Mouse (Mus musculus) cerebellum, adult (tissue): ENCODE measurements around the gene Rpl14.

Experiments
- ATAC-seq: cut with Nextera tagmentation; 2 replicates; pipeline ENCODE4 v1.9.2; 2017; ENCODE audit warnings: mild to moderate bottlenecking, moderate library complexity, mixed read lengths; ENCODE audit not compliant: insufficient number of reproducible peaks, low FRiP score, low TSS enrichment

Gene Rpl14

GRCm38 (mm10) chr9:120602839-120603511 lies 31.7 kb downstream of the Rpl14 start:
- peak; percentile 90 for ATAC-seq

GRCm38 (mm10) chr9:120603512-120603908 lies 32.3 kb downstream of the Rpl14 start:
- no peak for ATAC-seq

GRCm38 (mm10) chr9:120603956-120604355 lies 32.7 kb downstream of the Rpl14 start:
- no peak for ATAC-seq

- no peak; the same call in 1 of the 2 replicates for ATAC-seq
Measured at GRCm38 (mm10) chr9:120611055-120611454, 39.8 kb downstream of the Rpl14 start.

- ATAC-seq: no peak
Measured at GRCm38 (mm10) chr9:120614059-120614458, 42.8 kb downstream of the Rpl14 start.

- no peak for ATAC-seq
Measured at GRCm38 (mm10) chr9:120618101-120618500, 46.9 kb downstream of the Rpl14 start.

GRCm38 (mm10) chr9:120619347-120619708 lies 48.1 kb downstream of the Rpl14 start:
- peak; percentile 36; the same call in 1 of the 2 replicates for ATAC-seq

- peak; percentile 58; the same call in 1 of the 2 replicates for ATAC-seq
Measured at GRCm38 (mm10) chr9:120619709-120620408, 48.6 kb downstream of the Rpl14 start.

- ATAC-seq: no peak
Measured at GRCm38 (mm10) chr9:120620409-120620745, 49.1 kb downstream of the Rpl14 start.
